Mouse (Mus musculus) CD4-positive, CD25-positive, alpha-beta regulatory T cell, adult 2 months (primary cell): Measurements from ENCODE around the gene Egfl8.

Source experiments
- DNase-seq: peaks from one replicate; pipeline ENCODE4 v3.0.0-alpha.2; 2012; ENCODE audit warnings: low read depth, low spot score

Egfl8 gene

DNA sequence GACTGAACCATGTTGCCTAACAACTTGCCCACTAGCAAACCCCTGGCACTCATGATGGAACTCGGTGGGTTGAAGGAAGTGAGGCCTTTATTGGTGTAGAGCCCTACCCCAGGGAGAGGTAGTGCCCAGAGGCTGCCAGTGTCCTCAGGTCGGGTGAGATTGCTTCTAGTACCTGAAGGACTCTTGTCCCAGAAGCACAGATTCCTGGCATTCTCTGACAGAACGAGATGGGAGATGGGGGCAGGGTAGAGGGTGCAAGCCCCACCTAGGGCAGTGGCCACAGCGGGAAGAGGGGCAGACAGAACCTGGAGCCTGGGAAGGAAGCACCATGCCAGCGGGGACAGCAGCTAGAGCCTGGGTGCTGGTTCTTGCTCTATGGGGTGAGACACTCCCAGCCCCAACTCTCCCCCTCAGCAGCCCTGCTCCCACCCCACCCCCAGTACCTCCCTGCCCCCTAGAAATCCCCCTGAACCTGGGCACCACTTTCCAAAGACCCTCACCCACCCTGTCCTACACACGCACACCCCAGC is 18.1 kb downstream of the Egfl8 start, which contains the start of gene Ager:
Ager (plus strand) TSS at position 297 of the 530 bp plus-strand sequence.
- DNase-seq, result no peak

DNA sequence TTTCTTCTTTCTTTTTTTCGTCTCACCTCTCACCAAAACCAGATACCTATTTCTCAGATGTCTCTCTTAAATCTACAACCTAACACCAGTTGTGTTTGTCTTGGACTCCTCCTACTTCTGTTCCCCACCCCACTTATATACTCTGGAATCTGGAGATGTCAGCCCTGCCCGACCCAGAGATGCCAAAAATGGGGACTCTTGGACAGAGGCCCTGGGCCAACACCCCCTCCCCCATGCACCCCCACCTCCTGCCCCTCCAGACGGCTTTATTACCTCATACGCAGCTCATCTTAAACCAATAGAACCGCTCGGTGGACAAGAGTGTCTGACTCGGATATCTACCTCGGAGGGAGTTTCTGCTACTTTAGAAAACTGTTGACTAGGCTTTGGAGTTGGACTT is 19.7 kb downstream of the Egfl8 start:
- no peak for DNase-seq

DNA sequence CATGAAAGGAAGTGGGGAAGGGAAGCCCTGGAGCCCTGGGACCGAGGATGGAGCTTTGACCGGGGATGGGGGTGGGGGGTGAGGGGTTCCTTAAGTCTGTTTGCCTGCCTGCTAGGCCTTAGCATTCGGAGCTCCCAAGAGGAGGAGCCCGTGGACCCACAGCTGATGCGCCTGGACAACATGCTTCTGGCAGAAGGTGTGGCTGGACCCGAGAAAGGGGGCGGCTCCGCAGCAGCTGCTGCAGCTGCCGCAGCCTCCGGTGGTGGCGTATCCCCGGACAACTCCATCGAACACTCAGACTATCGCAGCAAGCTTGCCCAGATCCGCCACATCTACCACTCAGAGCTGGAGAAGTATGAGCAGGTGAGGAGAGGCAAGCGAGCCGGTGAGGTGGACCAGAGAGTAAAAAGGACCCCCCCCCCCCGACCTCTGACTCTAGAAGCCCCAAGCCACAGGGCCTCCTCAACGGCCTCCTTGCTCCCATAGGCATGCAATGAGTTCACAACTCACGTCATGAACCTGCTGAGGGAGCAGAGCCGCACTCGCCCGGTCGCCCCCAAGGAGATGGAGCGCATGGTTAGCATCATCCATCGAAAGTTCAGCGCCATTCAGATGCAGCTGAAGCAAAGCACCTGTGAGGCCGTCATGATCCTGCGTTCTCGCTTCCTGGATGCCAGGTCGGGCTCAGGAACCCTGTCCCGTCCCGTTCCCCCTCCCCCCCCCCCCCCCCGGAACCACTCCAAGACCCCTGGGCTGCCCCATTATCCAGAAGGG is 21.8 kb downstream of the Egfl8 start:
- DNase-seq, result no peak

DNA sequence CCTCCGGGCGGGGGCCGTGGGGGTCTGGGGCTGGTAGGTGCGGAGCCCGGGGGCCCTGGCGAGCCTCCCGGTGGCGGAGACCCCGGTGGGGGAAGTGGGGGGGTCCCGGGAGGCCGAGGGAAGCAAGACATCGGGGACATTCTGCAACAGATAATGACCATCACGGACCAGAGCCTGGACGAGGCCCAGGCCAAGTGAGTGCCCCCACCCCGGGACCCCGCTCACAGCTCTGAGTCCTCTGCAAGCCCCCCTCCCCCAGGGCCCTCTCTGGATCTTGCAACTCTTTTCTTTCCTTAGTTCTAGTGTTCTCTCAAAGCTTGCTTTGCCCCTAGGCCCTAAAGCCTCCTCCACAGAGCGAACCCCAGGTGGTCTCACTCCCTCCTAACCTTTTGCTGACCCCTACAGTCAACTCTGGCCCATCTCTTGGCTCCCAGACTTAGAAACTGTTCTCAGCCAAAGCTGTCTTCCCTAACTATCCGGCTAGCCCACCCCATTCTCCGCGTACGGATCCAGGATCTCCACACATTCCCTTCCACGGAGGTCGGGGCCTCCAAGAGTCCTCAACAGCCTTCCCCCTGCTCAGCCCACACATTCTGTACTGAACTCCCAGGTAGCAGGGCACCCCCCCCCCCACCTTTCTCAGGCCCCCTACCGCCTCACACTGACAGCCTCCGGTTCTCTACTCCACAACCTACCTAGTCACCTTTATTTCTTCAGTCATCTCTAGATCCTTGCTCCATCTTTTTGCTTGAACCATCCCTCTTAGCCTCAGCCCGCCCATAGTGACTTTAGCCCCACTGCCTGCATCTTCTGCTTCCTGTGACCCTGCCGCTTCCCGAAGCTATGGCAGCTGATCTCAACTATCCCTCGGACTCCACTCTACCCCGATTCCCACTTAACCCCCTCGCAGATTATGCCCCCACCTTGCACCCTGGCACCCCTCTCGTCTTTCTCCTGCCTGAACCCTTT is 22.9 kb downstream of the Egfl8 start:
- peak; percentile 26 for DNase-seq

DNA sequence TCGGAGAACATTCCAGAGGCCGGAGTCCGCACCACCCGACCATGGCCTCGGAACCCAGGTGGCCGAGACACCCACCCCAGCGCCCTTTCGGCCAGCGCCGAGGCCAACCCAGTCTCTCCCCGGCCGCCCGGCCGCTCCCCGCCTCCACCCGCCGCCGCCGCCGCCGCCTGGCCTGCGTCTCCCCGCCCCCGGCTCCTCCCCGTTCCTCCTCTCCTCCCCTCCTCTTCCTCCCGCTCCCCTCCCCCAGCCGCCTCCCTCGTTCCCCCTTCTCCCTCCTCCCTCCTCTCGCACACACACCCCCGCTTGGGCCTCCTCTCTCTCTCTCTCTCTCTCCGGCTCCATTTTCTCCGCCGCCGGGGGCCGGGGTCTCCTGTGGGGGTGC is 23.8 kb downstream of the Egfl8 start:
- peak; percentile 93 for DNase-seq

DNA sequence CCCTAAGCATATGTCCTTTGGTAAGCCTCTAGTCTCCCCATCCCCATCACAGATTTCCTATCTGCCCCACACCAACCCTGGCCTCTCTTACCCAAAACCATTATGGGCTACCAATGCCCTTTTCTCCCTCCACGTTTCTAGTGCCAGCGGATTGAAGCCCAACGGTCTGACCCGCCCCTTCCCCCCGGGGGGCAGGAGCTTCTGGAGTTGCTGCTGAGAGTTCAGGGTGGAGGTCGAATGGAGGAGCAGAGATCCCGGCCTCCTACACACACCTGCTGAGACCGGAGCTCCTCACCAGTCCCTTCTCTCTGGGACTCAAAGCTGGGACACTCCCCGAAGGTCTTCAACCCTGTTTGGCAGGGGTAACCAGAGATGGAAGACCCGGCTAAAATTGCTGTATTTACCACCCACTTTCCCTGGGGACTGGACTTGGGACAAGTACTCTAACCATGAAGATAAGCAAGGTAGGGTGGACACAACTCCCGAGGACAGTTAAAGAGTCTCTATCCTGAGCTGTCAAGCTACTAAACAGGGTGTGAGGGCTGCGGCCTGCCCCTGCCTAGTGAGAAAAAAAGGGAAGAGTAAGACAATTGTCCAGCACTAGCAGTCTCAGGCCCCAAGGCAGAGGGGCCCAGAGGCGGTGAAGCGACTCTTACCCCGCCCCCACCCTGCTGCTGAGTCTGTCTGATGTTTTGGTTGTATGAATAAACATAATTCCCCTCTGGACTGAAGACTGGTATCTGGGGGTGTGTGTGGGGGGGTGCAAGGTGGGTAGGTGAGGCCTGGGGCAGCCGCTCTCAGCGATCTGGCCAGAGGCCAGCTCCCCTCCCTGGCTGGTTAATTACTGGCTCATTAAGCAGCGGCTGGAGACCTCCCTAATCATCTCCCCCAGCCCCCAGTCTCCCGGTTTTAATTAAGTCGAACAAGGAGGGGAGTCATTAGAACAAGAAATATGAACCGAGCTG is 24.5 kb downstream of the Egfl8 start, which contains the start of gene Pbx2:
Pbx2 (plus strand) TSS at position 238 of the 965 bp plus-strand sequence.
- DNase-seq, result peak; percentile 36

DNA sequence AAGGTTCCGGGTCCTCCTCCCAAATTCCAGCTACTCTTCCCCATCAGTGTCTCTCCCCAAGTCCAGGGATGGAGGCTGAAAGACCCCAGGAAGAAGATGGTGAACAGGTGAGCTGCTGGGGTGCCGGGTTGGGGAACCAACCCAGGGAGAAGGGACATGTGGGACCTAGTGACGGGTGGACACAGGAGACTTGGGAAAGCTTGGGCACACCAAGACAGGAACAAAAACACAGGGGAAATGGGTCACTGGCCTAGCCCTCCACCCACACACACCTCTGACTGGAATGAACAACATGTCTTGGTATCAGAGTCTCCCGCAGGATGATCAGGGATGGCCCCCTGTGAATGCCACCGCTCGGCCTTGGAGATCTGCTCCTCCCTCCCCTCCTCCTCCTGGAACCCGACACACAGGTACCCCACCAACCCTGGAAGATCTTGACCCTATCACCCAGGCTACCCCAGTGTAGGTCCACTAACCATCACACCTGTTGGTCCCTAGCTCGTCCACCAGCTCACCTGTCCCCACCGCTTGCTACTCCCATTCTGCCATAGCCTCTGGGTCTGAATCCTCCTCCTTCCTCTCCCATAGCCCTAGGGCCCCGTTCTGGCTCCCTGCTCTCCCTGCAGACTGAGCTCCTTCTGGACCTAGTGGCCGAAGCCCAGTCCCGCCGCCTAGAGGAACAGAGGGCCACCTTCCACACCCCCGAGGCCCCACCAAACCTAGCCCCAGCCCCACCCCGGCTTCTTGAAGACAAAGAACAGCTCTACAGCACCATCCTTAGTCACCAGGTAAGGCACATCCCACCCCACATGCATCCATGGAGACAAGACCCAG is 25.4 kb downstream of the Egfl8 start:
- no peak for DNase-seq

DNA sequence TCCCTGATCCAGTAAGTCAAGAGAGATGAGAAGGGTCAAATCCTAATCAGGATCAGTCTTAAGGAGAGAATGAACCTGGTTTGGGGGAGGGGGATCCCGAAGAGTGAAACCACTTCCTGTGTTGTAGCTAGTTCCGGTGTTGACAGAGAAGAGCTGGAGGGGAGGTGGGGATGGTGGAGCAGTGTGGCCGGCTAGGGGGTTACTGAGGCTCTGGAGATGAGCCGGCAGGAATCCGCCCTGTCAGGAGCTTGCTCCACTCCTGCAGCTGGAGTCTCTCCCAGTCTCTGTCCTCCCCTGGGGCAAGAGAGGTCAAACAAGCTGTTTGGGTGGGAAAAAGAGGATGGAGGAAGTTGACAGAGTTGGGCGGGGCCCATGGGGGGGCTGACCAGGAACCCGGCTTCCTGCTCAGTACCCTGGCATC is 26.1 kb downstream of the Egfl8 start, which contains the start of gene Gpsm3:
Gpsm3 (plus strand) TSS at position 126 of the 421 bp plus-strand sequence.
- DNase-seq, result peak; percentile 75

DNA sequence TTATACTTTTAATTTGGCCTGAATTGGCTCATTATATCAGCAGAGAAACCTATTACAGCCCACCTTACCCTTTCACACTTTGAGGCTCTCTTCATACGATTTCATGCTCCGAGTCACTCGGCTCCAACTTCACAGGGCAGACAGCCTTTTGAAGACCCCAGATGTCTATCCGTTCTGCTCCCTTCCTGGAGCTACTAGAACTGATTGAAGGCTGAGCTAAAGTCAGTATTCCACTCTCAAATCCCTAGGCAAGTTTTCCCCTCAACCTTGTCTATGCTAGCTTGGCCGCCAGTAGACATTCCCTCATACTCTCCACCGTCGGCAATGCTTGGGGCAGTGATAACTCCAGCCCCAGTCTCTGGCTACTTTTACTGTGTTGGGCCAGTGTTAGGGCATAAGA is 26.6 kb downstream of the Egfl8 start:
- DNase-seq, result no peak

DNA sequence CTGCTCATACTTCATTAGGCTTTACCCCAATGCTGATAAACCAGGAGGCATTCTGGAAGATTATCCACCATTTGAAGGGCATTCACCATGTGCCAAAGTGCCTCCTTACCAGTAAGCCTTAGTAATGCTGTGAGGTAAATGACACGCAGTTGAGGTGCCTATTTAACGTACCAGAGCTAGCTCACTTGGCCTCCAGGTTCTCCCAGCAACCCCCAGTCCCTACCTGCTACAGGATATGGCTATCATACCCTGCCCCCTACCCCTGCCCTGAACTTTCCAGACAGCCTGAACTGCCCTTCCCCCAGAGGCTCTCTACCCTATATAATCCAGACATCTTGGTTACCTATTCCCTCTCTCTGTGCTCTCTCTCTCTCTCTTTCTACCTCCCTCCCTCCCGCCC is 27.0 kb downstream of the Egfl8 start:
- DNase-seq, result peak; percentile 40

DNA sequence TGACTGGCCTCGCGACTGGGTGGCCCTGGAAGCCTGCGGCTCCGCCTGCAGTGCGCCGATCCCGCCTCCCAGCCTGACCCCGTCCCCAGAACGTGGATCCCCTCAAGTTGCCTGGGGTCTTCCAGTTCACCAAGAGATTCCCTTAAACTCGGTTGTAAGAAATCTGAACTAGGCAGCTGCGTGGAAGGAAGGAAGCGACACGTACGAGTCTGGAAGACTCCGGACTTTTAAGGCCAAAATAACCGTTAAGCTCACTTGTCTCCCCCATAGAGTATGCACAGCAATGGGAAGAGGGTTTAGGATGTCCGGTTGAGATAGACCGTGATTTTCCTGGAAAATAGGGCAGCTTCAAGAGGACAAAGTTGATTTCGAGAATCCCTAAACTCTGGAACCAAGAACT is 28.0 kb downstream of the Egfl8 start:
- DNase-seq, result no peak

DNA sequence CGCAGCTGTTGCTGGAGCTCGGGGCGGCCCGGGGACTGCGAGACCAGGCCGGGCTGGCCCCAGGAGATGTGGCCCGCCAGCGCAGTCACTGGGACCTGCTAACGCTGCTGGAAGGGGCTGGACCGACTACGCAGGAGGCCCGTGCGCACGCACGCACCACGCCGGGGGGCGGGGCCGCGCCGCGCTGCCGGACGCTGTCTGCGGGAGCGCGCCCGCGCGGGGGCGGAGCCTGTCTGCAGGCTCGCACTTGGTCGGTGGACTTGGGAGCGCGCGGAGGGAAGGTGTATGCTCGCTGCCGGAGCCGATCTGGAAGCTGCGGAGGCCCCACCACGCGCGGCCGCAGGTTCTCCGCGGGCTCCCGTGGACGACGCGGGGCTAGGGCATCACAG is 28.4 kb downstream of the Egfl8 start:
- peak; percentile 98 for DNase-seq

DNA sequence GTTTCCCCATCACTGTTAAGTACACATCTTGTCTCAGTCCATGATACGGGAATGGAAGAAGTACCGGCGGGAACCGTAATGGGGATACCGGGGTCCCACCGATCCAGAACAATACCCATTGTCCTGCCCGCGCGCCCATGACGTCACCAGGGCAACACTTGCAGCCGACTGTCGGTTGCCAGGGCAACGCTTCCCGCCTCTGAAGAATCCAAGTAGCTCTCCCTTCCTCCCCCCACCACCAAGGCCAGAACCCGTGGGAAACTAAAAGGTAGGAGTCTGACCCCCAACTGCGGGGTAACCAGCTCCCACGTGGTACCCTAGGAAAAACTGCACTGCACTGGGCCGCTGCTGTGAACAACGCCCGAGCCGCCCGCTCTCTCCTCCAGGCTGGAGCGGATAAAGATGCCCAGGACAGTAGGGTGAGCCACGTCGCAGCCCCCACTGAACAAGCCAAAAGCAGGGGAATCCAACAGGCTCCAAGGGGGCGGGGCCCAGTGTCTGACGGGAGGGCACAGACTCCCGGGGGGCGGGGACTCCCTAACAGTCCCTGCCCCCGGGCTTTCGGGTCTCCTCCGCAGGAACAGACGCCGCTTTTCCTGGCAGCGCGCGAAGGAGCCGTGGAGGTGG is 28.9 kb downstream of the Egfl8 start:
- peak; percentile 89 for DNase-seq

DNA sequence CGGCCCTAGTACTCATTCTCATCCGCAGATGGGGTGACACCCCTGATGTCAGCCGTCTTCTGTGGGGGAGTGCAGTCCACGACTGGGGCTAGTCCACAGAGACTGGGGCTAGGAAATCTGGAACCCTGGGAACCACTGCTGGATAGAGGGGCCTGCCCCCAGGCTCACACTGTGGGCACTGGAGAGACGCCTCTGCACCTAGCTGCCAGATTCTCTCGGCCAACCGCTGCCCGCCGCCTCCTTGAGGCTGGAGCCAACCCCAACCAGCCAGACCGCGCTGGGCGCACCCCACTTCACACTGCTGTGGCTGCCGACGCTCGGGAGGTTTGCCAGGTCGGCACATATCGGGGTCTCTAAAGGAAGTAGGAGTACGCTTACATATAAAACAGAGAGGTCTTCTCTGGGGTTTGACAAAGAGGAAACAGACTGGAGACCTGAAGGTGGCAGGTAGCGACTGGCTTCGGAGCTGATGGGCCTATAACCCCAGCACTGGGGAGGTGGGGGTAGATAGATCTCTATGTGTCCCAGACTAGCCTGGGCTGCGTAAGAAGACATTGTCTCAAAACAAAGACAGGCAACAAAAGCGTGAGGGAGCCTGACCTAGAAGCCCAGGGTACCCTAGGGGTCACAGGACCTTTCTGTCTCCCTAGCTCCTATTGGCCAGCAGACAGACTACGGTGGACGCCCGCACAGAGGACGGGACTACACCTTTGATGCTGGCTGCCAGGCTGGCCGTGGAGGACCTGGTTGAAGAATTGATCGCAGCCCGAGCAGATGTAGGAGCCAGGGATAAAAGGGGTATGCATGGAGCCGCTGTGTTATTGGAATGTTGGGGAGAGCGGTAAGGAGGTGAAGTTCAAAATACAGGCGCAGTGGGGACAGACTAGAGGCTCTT is 29.6 kb downstream of the Egfl8 start:
- DNase-seq, result peak; percentile 21

DNA sequence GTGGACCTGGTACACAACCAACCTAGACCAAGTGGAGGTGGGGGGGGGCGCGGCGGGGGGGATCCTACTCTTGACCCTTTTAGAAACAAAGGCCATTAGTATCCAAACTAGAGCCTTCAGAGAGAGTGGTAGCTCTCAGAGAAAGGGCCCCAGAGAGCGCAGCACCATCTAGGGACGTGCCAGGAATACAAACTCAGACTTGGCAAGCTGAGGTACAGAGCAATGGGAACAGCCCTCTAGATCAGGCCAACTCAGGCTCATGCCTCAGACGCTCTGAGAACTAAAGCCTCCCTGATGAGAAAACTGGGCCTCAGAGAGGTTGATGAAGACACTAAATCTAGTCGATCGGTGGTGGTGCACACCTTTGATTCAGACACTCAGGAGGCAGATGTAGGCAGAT is 30.6 kb downstream of the Egfl8 start:
- DNase-seq, result no peak

DNA sequence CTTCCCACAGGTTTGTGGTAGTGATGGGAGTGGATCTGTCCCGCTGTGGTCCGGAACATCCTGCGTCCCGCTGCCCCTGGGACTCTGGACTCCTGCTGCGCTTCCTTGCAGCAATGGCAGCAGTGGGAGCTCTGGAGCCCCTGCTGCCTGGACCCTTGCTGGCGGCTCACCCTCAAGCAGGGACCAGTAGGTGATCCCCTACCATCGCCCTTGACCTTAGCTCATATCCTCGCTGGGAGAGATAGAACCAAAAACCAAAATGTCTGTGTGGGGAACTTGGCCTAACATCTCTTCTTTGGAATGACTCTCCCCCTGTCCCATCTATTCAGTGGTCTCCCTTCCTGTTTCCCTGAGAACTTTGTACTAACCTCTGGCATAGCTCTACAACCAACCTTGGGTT is 32.0 kb downstream of the Egfl8 start:
- DNase-seq, result no peak

DNA sequence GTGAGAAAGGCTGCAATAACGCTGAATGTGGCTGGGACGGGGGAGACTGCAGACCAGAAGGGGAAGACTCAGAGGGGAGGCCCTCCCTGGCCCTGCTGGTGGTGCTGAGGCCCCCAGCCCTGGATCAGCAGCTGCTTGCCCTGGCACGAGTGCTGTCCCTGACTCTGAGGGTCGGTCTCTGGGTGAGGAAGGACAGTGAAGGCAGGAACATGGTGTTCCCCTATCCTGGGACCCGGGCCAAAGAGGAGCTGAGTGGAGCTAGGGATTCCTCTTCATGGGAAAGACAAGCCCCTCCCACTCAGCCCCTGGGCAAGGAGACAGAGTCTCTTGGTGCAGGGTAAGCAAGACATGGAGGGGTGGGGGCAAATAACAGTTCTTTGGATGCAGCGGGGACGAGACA is 32.4 kb downstream of the Egfl8 start:
- no peak for DNase-seq

DNA sequence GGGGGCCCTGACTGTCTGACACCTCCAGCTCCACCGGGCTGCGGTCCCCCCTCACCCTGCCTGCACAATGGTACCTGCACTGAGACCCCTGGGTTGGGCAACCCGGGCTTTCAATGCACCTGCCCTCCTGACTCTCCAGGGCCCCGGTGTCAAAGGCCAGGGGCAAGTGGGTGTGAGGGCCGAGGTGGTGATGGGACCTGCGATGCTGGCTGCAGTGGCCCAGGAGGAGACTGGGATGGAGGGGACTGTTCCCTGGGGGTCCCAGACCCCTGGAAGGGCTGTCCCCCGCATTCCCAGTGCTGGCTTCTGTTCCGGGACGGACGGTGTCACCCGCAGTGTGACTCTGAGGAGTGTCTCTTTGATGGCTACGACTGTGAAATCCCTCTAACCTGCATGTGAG is 33.2 kb downstream of the Egfl8 start:
- no peak for DNase-seq

DNA sequence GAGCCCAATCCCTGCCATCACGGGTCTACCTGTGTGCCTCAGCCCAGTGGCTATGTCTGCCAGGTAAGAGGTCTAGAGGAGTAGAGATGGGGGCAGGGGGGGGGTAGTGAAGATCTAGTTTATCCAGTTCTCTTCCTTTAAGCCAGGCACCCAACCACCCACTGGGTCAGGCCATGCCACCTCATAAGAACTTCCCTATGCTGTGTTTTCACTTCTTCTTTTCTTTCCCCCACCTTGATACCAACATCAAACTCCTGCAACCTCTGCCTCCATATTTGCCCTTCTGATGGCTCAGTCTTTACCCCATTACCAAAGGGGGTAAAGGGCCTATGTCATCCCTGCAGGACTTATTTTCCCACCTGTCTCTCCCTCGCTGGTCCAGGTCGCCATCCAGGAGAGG is 37.7 kb downstream of the Egfl8 start:
- no peak for DNase-seq
